8 mouse cellular contexts compared by ENCODE assay signal in the genomic region with DNA sequence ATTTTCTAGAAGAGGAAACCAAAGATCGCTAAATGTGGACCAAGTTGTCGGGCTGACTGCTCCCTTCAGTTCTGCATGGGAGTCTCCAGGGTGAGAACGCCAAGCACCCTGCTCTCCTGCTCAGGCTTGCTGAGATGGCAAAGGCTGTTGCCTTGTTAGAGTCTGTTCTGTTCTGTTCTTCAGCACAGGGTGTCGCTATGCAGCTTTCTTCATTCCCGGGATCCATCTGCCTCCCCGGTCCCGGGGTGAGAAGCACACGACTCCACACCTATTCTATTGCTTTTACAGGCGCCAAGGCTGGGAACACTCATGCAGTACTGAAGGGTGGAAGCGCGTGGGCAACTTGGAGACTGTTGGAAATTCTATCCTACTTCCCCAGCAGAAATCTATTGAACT. TPM values are rescaled to one million over a fixed set of nuclear protein-coding genes. Genes with fewer than 3 reads are reported as not detected.
DNase-seq lines count a peak whose midpoint lies in the region; ATAC-seq and TF ChIP-seq lines count a peak whose summit lies in the region.

No protein-coding gene starts in this region.

- no peak for TF ChIP-seq POLR2A in testis, adult 2 months (IDR thresholded peaks at IDR 0.05; ENCODE audit: control insufficient read depth, low read depth, low read length)

- H3K4me1 ChIP-seq in forebrain, embryonic 13.5 days = peaks cover 14% of the 10 kb centered on the region
- peaks cover 19% of the 10 kb centered on the region for H3K4me1 ChIP-seq in forebrain, embryonic 10.5 days
- H3K4me1 ChIP-seq in testis, adult 2 months (ENCODE audit: control insufficient read depth, insufficient read depth, low read length) = no peaks in the 10 kb centered on the region

- no peak overlapping the region for H3K27ac ChIP-seq in forebrain, embryonic 13.5 days
- H3K27ac ChIP-seq in forebrain, embryonic 10.5 days = no peak overlapping the region
- no peak overlapping the region for H3K27ac ChIP-seq in testis, adult 2 months (ENCODE audit: control insufficient read depth, insufficient read depth, low read depth, low read length)

- peak; percentile 61 for ATAC-seq in forebrain, embryonic 13.5 days

- no peaks in the 10 kb centered on the region for H3K9me3 ChIP-seq in forebrain, embryonic 13.5 days (replicated peaks)
- H3K9me3 ChIP-seq in forebrain, embryonic 10.5 days = no peaks in the 10 kb centered on the region

- WGBS in forebrain, embryonic 13.5 days = 53% methylated on average over 11 of the region's 11 CpGs
- 60% methylated on average over 11 of the region's 11 CpGs for WGBS in forebrain, embryonic 10.5 days

- no peak overlapping the region for H3K9ac ChIP-seq in forebrain, embryonic 13.5 days

- no peaks in the 10 kb centered on the region for H3K36me3 ChIP-seq in forebrain, embryonic 13.5 days (ENCODE audit: poor library complexity, severe bottlenecking)
- peaks cover 7% of the 10 kb centered on the region; the same call in 1 of the 2 replicates for H3K36me3 ChIP-seq in forebrain, embryonic 10.5 days (replicated peaks)
- H3K36me3 ChIP-seq in testis, adult 2 months (ENCODE audit: control insufficient read depth, insufficient read depth, low read length) = no peaks in the 10 kb centered on the region

- H3K27me3 ChIP-seq in forebrain, embryonic 13.5 days = no peaks in the 10 kb centered on the region
- no peaks in the 10 kb centered on the region for H3K27me3 ChIP-seq in forebrain, embryonic 10.5 days (ENCODE audit: poor library complexity, severe bottlenecking)
- H3K27me3 ChIP-seq in testis, adult 2 months (ENCODE audit: control insufficient read depth, insufficient read depth, low read length) = no peaks in the 10 kb centered on the region

- no peak overlapping the region for H3K4me2 ChIP-seq in forebrain, embryonic 13.5 days

- TF ChIP-seq CTCF in testis, adult 2 months (IDR thresholded peaks at IDR 0.05; ENCODE audit: control insufficient read depth, insufficient read depth, insufficient replicate concordance, low read depth, low read length) = peak; percentile 17; the same call in 1 of the 2 replicates

- H3K4me3 ChIP-seq in forebrain, embryonic 13.5 days = no peak overlapping the region
- H3K4me3 ChIP-seq in forebrain, embryonic 10.5 days = no peak overlapping the region
- H3K4me3 ChIP-seq in testis, adult 2 months (ENCODE audit: control insufficient read depth, low read depth, low read length) = no peak overlapping the region

- no peak for DNase-seq in forebrain, embryonic 10.5 days (ENCODE audit: extremely low spot score, low spot score)
- DNase-seq in testis, postnatal 10 days (ENCODE audit: low spot score) = no peak
- peak; percentile 10 for DNase-seq in kidney, postnatal 14 days
- no peak for DNase-seq in ovary, postnatal 36 days (ENCODE audit: low spot score)
- no peak for DNase-seq in ovary, postnatal 14 days (ENCODE audit: low spot score)
- no peak for DNase-seq in heart, postnatal 4 days

RNA-seq across cellular contexts. Expression of a gene that starts 57.7 kb away (rescaled TPM):
- 482 and 552 TPM in 2 replicates for polyA plus RNA-seq in forebrain, embryonic 13.5 days (2015; fragmentation: Nextera tagmentation; extraction: Ambion mirVana)
- 671 and 721 TPM in 2 replicates for polyA plus RNA-seq in forebrain, embryonic 10.5 days (2016; fragmentation: Nextera tagmentation; extraction: Ambion mirVana)
- polyA plus RNA-seq in testis, adult 2 months (2012; rRNA removed) = 16.3 and 22.0 TPM in 2 replicates
- total RNA-seq in heart, postnatal 4 days (2021) = 100 to 1,000 TPM; 159 to 180 TPM

Comparison
In these comparisons a context has a peak if more than half of its experiments do, and no peak if none do; other contexts are left out.
1. RNA of a gene that starts 57.7 kb away (polyA plus RNA-seq): 671 to 721 TPM in forebrain, embryonic 10.5 days and 482 to 552 TPM in forebrain, embryonic 13.5 days; 16.3 to 22.0 TPM in testis, adult 2 months; every median in the first group is over 10 times any median in the second.